Mouse (Mus musculus) liver, embryonic 12.5 days (tissue): ENCODE data around the gene Tecpr1. TPM values are rescaled to one million over a fixed set of nuclear protein-coding genes. Genes with fewer than 3 reads are reported as not detected.

Source experiments
- ATAC-seq: fragments of 200-750 bp; cut with Nextera tagmentation; 2 replicates; pipeline ENCODE4 v1.8.0; 2017; ENCODE audit warnings: moderate number of reproducible peaks, mild to moderate bottlenecking, moderate library complexity
- H3K27ac ChIP-seq: fragments of 300-500 bp; sonication (generic); 2 replicates; pipeline ENCODE4 v1.5.1; 2016; ENCODE audit warnings: mild to moderate bottlenecking
- H3K27me3 ChIP-seq: fragments of 300-500 bp; sonication (generic); replicated peaks from 2 replicates; pipeline ENCODE4 v1.6.1; 2016; ENCODE audit warnings: mild to moderate bottlenecking, moderate library complexity
- H3K36me3 ChIP-seq: fragments of 300-500 bp; sonication (generic); 2 replicates; pipeline ENCODE4 v1.6.1; 2016; ENCODE audit warnings: mild to moderate bottlenecking, moderate library complexity
- H3K4me1 ChIP-seq: fragments of 300-500 bp; sonication (generic); 2 replicates; pipeline ENCODE4 v1.6.1; 2016
- H3K4me2 ChIP-seq: fragments of 300-500 bp; sonication (generic); 2 replicates; pipeline ENCODE4 v1.6.1; 2016; ENCODE audit warnings: mild to moderate bottlenecking, moderate library complexity
- H3K4me3 ChIP-seq: fragments of 300-500 bp; sonication (generic); 2 replicates; pipeline ENCODE4 v1.5.1; 2016; ENCODE audit warnings: mild to moderate bottlenecking, moderate library complexity
- H3K9ac ChIP-seq: fragments of 300-500 bp; sonication (generic); 2 replicates; pipeline ENCODE4 v1.6.1; 2016; ENCODE audit warnings: mild to moderate bottlenecking, moderate library complexity
- H3K9me3 ChIP-seq: fragments of 300-500 bp; sonication (generic); replicated peaks from 2 replicates; pipeline ENCODE4 v1.6.1; 2016; ENCODE audit warnings: mild to moderate bottlenecking, moderate library complexity
- WGBS: fragments of 180-500 bp; shearing (Covaris S2); methylation state at CpG from one replicate; pipeline ENCODE4 v1.1.7; 2016; ENCODE audit not compliant: insufficient replicate concordance; 5-methylcytosine and 5-hydroxymethylcytosine counted together
- polyA plus RNA-seq: library from polyadenylated mRNA; unstranded; fragments of >200 nt; fragmentation: Nextera tagmentation; extraction: Ambion mirVana; gene quantifications from 2 replicates; pipeline ENCODE4 v1.2.1, GENCODE M21; 2016

Tecpr1 gene
- polyA plus RNA-seq, 1 experiment from 2014 or later: 4.8 TPM

GRCm38 (mm10) chr5:144249871-144250270 is 26.5 kb upstream of the Tecpr1 start:
- no peak overlapping the region for H3K4me2 ChIP-seq
- H3K36me3 ChIP-seq: no peaks in the 10 kb centered on the region
- WGBS: 70% methylated on average over 3 of the region's 3 CpGs
- H3K9me3 ChIP-seq: peaks cover 6% of the 10 kb centered on the region; the same call in 1 of the 2 replicates
- H3K4me3 ChIP-seq: no peak overlapping the region
- peaks cover 19% of the 10 kb centered on the region for H3K4me1 ChIP-seq
- H3K9ac ChIP-seq: no peak overlapping the region
- H3K27me3 ChIP-seq: no peaks in the 10 kb centered on the region
- H3K27ac ChIP-seq: no peak overlapping the region
- ATAC-seq: no peak

- WGBS: 45% methylated on average over 10 of the region's 10 CpGs
- peaks cover 6% of the 10 kb centered on the region; the same call in 1 of the 2 replicates for H3K9me3 ChIP-seq
- no peak overlapping the region for H3K9ac ChIP-seq
- no peak overlapping the region for H3K4me2 ChIP-seq
- H3K27me3 ChIP-seq: no peaks in the 10 kb centered on the region
- H3K27ac ChIP-seq: no peak overlapping the region
- H3K4me3 ChIP-seq: no peak overlapping the region
- no peaks in the 10 kb centered on the region for H3K36me3 ChIP-seq
- no peak for ATAC-seq
- H3K4me1 ChIP-seq: peaks cover 7% of the 10 kb centered on the region; the same call in 1 of the 2 replicates
Measured at GRCm38 (mm10) chr5:144247906-144248585, 24.6 kb upstream of the Tecpr1 start.

- Histone ChIP-seq H3K27ac (no peak overlapping the region), H3K4me2 (no peak overlapping the region), H3K27me3 (no peaks in the 10 kb centered on the region), H3K9ac (no peak overlapping the region), H3K4me3 (no peak overlapping the region), H3K9me3 (peaks cover 6% of the 10 kb centered on the region; the same call in 1 of the 2 replicates), H3K36me3 (no peaks in the 10 kb centered on the region), H3K4me1 (peaks cover 7% of the 10 kb centered on the region; the same call in 1 of the 2 replicates)
- 59% methylated on average over 10 of the region's 10 CpGs for WGBS
- no peak for ATAC-seq
Measured at GRCm38 (mm10) chr5:144247307-144247706, 23.9 kb upstream of the Tecpr1 start.

DNA sequence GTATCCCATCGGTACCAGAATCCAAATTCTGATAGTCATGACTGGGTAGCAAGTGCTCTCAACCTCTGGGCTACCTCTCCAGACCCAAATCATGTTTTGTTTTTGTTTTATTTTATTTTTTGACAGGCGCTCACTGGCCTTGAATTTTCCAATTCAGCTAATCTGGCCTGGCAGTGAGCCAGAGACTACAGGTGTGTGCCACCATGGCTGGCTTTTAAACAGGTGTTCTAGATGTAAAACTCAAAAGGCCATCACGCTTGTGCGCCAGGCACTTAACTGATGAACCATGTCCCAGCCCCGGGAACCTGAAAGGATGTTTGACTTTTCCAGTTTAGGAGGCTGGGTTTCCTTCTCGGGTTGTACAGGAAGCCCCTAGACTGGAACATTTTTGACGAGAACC is 23.3 kb upstream of the Tecpr1 start:
- no peaks in the 10 kb centered on the region for H3K27me3 ChIP-seq
- no peak for ATAC-seq
- WGBS: 61% methylated on average over 7 of the region's 7 CpGs
- H3K9ac ChIP-seq: no peak overlapping the region
- H3K36me3 ChIP-seq: no peaks in the 10 kb centered on the region
- H3K4me3 ChIP-seq: no peak overlapping the region
- peaks cover 6% of the 10 kb centered on the region; the same call in 1 of the 2 replicates for H3K9me3 ChIP-seq
- H3K27ac ChIP-seq: no peak overlapping the region
- H3K4me1 ChIP-seq: peaks cover 7% of the 10 kb centered on the region; the same call in 1 of the 2 replicates
- no peak overlapping the region for H3K4me2 ChIP-seq

DNA sequence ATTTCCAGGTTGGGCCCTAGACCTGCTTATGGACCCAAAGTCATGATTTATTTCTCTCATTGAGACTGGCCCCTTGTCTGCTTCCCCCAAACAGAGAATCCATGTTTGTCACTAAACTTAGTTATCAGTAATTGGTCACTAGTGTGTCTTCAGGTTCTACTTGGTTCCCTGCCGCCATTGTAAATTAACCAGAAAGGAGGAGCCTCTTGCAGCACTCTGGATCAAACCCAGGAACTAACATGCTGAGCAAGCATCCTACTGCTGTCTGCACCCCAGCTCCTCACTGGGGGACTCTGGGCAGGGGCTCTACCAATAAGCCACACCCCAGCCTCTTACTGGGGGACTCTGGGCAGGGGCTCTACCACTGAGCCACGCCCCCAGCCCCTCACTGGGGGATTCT is 22.2 kb upstream of the Tecpr1 start:
- H3K4me1 ChIP-seq: peaks cover 7% of the 10 kb centered on the region; the same call in 1 of the 2 replicates
- H3K4me2 ChIP-seq: no peak overlapping the region
- H3K36me3 ChIP-seq: no peaks in the 10 kb centered on the region
- no peak for ATAC-seq
- no peak overlapping the region for H3K27ac ChIP-seq
- no peak overlapping the region for H3K4me3 ChIP-seq
- WGBS: 62% methylated on average over 2 of the region's 2 CpGs
- H3K27me3 ChIP-seq: no peaks in the 10 kb centered on the region
- H3K9me3 ChIP-seq: peaks cover 6% of the 10 kb centered on the region; the same call in 1 of the 2 replicates
- H3K9ac ChIP-seq: no peak overlapping the region

- no peak within 1 kb of the TSS for H3K4me2 ChIP-seq
- no peaks in the 10 kb centered on the region for H3K36me3 ChIP-seq
- no peak within 1 kb of the TSS for H3K9ac ChIP-seq
- H3K4me1 ChIP-seq: peaks cover 7% of the 10 kb centered on the region; the same call in 1 of the 2 replicates
- H3K4me3 ChIP-seq: no peak within 1 kb of the TSS
- no peak within 1 kb of the TSS for H3K27ac ChIP-seq
- H3K9me3 ChIP-seq: no peaks in the 10 kb centered on the region
- H3K27me3 ChIP-seq: no peaks in the 10 kb centered on the region
- no peak for ATAC-seq
- 70% methylated on average over 7 of the region's 7 CpGs for WGBS
Measured at GRCm38 (mm10) chr5:144243901-144244487, 20.6 kb upstream of the Tecpr1 start, which contains the start of gene Bri3. Gene Bri3 (plus strand): TSS chr5:144244437.

DNA sequence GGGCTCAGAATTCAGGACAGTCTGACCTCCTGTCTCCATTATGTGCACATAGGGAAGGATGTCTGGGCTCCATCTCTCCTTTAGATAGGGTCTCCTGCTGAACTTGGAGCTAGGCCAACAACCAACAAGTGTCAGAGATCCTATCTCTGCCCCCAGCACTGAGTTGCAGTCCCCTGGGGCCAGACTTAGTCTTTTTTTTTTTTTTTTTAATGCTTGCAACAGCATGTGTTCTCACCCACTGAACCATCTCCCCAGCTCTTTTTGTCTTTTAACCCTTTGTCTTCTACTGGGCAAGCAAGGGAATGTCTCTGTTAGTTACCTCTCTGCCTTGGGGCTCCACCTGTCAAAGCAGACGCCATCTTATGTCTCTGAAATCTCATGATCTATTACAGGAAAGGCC is 15.6 kb upstream of the Tecpr1 start:
- no peak overlapping the region for H3K4me2 ChIP-seq
- no peaks in the 10 kb centered on the region for H3K9me3 ChIP-seq
- H3K4me3 ChIP-seq: no peak overlapping the region
- no peak overlapping the region for H3K9ac ChIP-seq
- WGBS: 38% methylated on average over 1 of the region's 1 CpGs
- no peak overlapping the region for H3K27ac ChIP-seq
- no peaks in the 10 kb centered on the region for H3K36me3 ChIP-seq
- no peak for ATAC-seq
- no peaks in the 10 kb centered on the region for H3K27me3 ChIP-seq
- H3K4me1 ChIP-seq: no peaks in the 10 kb centered on the region; the same call in 1 of the 2 replicates

DNA sequence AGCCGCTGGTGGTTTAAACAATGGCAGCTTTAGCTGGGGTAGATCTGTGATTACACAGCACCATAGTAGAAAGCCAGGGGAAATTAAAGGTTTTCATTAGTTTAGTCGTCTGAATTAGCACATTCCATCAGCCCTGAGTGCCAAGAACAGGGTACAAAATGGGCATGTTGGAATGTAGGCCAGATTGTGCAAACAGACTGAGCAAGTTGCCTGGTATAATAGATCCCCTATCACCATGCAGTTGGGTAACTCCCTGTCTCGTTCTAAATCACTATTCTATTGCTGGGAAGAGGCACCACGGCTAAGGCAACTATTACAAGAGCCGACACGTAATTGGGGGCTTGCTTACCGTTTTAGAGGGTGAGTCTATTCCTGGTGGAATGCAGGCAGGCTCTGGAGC is 11.3 kb upstream of the Tecpr1 start:
- no peaks in the 10 kb centered on the region for H3K36me3 ChIP-seq
- H3K9ac ChIP-seq: no peak overlapping the region
- H3K4me1 ChIP-seq: no peaks in the 10 kb centered on the region; the same call in 1 of the 2 replicates
- no peak for ATAC-seq
- no peak overlapping the region for H3K4me2 ChIP-seq
- 73% methylated on average over 7 of the region's 7 CpGs for WGBS
- H3K27ac ChIP-seq: no peak overlapping the region
- no peak overlapping the region for H3K4me3 ChIP-seq
- no peaks in the 10 kb centered on the region for H3K9me3 ChIP-seq
- no peaks in the 10 kb centered on the region for H3K27me3 ChIP-seq

GRCm38 (mm10) chr5:144234222-144234621 is 10.8 kb upstream of the Tecpr1 start:
- H3K4me2 ChIP-seq: no peak overlapping the region
- no peak for ATAC-seq
- no peaks in the 10 kb centered on the region for H3K9me3 ChIP-seq
- no peak overlapping the region for H3K4me3 ChIP-seq
- no peak overlapping the region for H3K27ac ChIP-seq
- 46% methylated on average over 6 of the region's 6 CpGs for WGBS
- H3K27me3 ChIP-seq: no peaks in the 10 kb centered on the region
- H3K9ac ChIP-seq: no peak overlapping the region
- no peaks in the 10 kb centered on the region for H3K36me3 ChIP-seq
- no peaks in the 10 kb centered on the region; the same call in 1 of the 2 replicates for H3K4me1 ChIP-seq

GRCm38 (mm10) chr5:144232531-144232930 is 9.1 kb upstream of the Tecpr1 start:
- Histone ChIP-seq H3K9ac (no peak overlapping the region), H3K4me3 (no peak overlapping the region), H3K27me3 (no peaks in the 10 kb centered on the region), H3K27ac (no peak overlapping the region), H3K36me3 (no peaks in the 10 kb centered on the region), H3K4me2 (no peak overlapping the region), H3K9me3 (no peaks in the 10 kb centered on the region), H3K4me1 (no peaks in the 10 kb centered on the region; the same call in 1 of the 2 replicates)
- ATAC-seq: no peak
- 66% methylated on average over 5 of the region's 5 CpGs for WGBS

DNA sequence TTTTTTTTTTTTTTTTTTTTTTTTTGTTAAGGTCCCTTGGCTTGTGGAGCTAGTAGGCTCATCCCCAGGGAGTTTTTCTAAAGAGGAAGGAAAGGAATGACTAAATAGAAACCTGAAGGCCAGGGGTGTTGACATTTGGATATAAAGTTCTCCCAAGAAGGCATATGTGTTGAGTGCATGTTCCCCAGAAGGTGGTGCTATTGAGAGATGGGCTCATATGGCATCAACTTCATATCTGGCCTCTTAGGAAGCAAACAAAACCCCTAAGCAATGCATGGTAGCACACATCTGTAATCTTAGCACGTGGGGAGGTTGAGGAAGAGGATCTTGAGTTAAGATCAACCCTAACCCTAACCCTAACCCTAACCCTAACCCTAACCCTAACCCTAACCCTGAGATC is 8.0 kb upstream of the Tecpr1 start:
- no peaks in the 10 kb centered on the region for H3K36me3 ChIP-seq
- H3K27ac ChIP-seq: no peak overlapping the region
- ATAC-seq: no peak
- 45% methylated on average over 1 of the region's 1 CpGs for WGBS
- no peak overlapping the region for H3K4me3 ChIP-seq
- no peak overlapping the region for H3K9ac ChIP-seq
- peaks cover under 1% of the 10 kb centered on the region for H3K4me1 ChIP-seq
- H3K27me3 ChIP-seq: no peaks in the 10 kb centered on the region
- no peak overlapping the region for H3K4me2 ChIP-seq
- H3K9me3 ChIP-seq: no peaks in the 10 kb centered on the region

- Histone ChIP-seq H3K9ac (no peak overlapping the region), H3K36me3 (no peaks in the 10 kb centered on the region), H3K9me3 (no peaks in the 10 kb centered on the region), H3K27me3 (no peaks in the 10 kb centered on the region), H3K4me3 (no peak overlapping the region), H3K4me2 (no peak overlapping the region), H3K4me1 (peaks cover 5% of the 10 kb centered on the region), H3K27ac (no peak overlapping the region)
- ATAC-seq: no peak
- 66% methylated on average over 7 of the region's 7 CpGs for WGBS
Measured at GRCm38 (mm10) chr5:144230216-144230615, 6.8 kb upstream of the Tecpr1 start.
